Mouse (Mus musculus): Measurements from ENCODE around the gene Phc3. TPM values are rescaled to one million over a fixed set of nuclear protein-coding genes. Genes with fewer than 3 reads are reported as not detected.

The Phc3 gene
- polyA plus RNA-seq (2012; ENCODE audit: insufficient read depth, insufficient read length, low replicate concordance, missing spikeins), result 66.2 TPM in 1 of 2 replicates, not detected in the other

DNA sequence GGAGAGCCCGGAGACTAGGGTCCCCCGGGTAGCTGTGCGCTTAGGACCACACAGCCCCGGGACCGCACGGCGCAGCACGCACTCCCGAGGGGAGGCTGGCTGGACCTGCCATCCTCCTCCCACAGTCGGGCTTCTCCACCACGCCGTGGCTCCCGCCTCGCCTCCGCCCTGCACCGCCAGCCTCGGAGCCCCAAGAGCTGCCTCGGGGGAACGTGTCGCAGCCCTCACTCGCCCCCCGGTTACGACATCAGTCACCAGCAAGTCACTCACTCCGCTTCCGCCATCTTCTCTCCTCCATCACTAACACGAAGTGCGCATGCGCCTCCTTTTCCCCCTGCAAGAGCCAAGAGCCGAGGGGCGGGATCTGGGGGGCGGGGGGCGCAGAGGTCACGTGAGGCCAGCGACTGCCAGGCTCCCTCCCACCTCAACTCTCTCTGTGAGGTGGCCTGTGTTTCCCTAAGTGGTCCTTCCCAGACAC, at the start of gene Phc3:
Gene Phc3 (minus strand): TSS at position 312 of the 478 bp plus-strand sequence.
- WGBS, result under 1% methylated on average over 34 of the region's 34 CpGs
- Histone ChIP-seq H3K27ac (ENCODE audit: insufficient read depth, low read depth, low read length) (peak within 1 kb of the TSS; percentile 67), H3K4me1 (ENCODE audit: control insufficient read depth, insufficient read depth, low read length) (0 out of 2 replicates have a peak, but pooled peaks cover 2% of the 10 kb centered on the region), H3K4me3 (ENCODE audit: insufficient read depth, low read depth, low read length) (peak within 1 kb of the TSS; percentile 66)
- TF ChIP-seq CTCF (IDR thresholded peaks at IDR 0.05; ENCODE audit: insufficient read depth, low read depth, low read length), result no peak
- peak; percentile 62 for TF ChIP-seq POLR2A (IDR thresholded peaks at IDR 0.05; ENCODE audit: insufficient read depth, low read depth, low read length)

DNA sequence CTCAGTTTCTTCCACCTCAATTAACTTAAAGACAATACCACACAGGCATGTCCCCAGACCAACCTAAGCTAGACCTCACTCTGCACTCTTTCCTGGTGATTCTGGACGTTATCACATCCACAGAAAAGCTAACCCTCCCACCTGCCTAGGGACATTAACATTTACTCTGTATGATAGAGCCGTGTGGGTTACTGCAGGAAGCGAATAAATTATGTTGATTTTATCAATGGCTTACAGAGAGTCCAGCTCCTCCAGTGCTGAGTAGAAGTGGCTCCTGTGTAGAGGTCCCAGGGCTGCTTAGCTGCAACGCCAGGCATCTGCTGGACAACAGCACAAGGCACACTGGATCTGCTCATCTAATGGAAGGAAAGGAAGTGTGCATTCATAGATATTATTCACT, 48.4 kb upstream of the Phc3 start:
- H3K4me1 ChIP-seq (ENCODE audit: control insufficient read depth, insufficient read depth, low read length), result peaks cover 6% of the 10 kb centered on the region
- 85% methylated on average over 4 of the region's 4 CpGs for WGBS
- no peak for TF ChIP-seq CTCF (IDR thresholded peaks at IDR 0.05; ENCODE audit: insufficient read depth, low read depth, low read length)
- no peak for TF ChIP-seq POLR2A (IDR thresholded peaks at IDR 0.05; ENCODE audit: insufficient read depth, low read depth, low read length)
- H3K27ac ChIP-seq (ENCODE audit: insufficient read depth, low read depth, low read length), result no peak overlapping the region
- no peak overlapping the region for H3K4me3 ChIP-seq (ENCODE audit: insufficient read depth, low read depth, low read length)

DNA sequence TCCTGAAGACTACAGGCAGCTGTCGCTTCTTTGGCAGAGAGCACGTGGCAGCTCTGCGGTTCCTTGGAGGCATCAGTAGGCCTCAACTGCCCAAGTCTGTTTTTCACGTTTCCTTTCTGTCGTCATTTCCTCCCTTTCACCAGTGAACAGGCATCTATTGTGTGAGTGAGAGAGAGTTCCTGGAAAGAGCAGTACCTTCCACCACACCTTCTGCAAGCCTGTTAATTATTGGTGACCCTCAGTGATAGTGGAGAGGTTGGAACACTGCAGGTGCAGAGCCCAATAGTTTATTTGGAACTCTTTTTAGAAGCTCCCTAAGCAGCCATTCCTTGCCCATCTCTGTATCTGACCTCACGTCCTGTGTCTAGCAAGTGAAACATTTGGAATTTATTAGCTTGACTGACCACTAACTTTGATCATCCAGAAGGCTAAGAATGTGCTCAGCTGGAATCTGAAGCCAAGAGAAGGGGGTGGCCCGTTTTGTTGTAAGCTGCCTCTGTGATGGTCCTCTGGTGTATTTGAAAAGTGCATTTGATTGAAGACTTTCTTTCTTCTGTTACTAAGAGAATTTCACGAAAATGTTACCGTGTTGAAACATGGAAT, 47.5 kb upstream of the Phc3 start:
- H3K27ac ChIP-seq (ENCODE audit: insufficient read depth, low read depth, low read length), result no peak overlapping the region
- H3K4me3 ChIP-seq (ENCODE audit: insufficient read depth, low read depth, low read length), result no peak overlapping the region
- peaks cover 6% of the 10 kb centered on the region for H3K4me1 ChIP-seq (ENCODE audit: control insufficient read depth, insufficient read depth, low read length)
- TF ChIP-seq CTCF (IDR thresholded peaks at IDR 0.05; ENCODE audit: insufficient read depth, low read depth, low read length), result no peak
- TF ChIP-seq POLR2A (IDR thresholded peaks at IDR 0.05; ENCODE audit: insufficient read depth, low read depth, low read length), result no peak
- WGBS, result 68% methylated on average over 9 of the region's 9 CpGs

DNA sequence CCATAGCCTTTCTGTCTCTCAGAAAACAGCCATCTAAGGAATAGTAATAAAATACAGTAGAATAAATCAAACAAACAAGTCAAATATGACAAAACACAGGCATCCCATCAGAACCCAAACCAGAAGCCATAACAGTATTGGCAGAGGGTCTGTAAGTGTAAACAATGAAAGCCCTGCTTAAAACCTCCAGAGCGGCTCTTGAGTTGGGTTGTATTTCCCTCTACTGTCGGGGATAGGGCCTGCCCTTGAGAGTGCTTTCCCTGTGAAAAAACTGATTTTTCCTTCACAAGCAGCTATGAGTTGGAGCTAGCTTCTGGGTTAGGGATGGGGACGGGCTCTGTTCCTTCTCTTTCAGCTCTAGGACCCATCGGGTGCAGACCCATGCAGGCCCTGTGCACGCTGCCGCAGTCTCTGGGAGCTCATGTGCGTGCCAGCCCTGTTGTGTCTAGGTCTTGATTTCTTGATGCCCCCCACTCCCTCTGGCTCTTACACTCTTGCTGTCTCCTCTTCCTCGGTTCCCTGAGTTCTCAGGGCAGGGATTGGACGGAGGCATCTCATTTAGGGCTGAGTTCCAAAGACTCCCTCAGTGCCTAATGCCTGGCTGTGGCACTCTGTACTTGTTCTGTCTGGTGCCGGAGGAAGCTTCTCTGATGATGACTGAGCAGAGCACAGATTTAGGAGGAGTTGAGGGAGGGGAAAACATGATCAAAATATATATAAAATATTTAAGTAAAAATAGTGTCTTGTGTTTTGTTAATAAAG, 46.6 kb upstream of the Phc3 start:
- TF ChIP-seq CTCF (IDR thresholded peaks at IDR 0.05; ENCODE audit: insufficient read depth, low read depth, low read length) (no peak), POLR2A (IDR thresholded peaks at IDR 0.05; ENCODE audit: insufficient read depth, low read depth, low read length) (no peak)
- Histone ChIP-seq H3K4me1 (ENCODE audit: control insufficient read depth, insufficient read depth, low read length) (peaks cover 6% of the 10 kb centered on the region), H3K4me3 (ENCODE audit: insufficient read depth, low read depth, low read length) (no peak overlapping the region), H3K27ac (ENCODE audit: insufficient read depth, low read depth, low read length) (no peak overlapping the region)
- 82% methylated on average over 10 of the region's 10 CpGs for WGBS

DNA sequence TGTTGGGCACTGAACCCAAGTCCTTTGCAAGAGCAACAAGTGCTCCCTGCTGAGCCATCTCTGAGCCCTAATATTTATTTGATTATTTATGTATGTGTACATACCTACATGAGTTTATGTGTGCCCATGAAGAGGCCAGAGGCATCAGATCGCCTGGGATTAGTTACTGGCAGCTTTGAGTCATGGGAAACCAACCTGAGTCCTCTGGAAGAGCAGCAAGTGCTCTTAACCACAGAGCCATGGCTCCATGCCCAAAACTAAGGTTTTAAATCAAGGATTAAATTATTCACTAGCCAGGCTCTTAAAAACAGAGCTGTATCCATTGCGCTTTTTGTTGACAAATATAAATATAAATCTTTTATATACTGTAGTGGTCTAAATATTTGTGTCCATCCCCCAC, 45.2 kb upstream of the Phc3 start:
- peaks cover 6% of the 10 kb centered on the region for H3K4me1 ChIP-seq (ENCODE audit: control insufficient read depth, insufficient read depth, low read length)
- TF ChIP-seq POLR2A (IDR thresholded peaks at IDR 0.05; ENCODE audit: insufficient read depth, low read depth, low read length) (no peak), CTCF (IDR thresholded peaks at IDR 0.05; ENCODE audit: insufficient read depth, low read depth, low read length) (no peak)
- H3K4me3 ChIP-seq (ENCODE audit: insufficient read depth, low read depth, low read length), result no peak overlapping the region
- 94% methylated on average over 2 of the region's 2 CpGs for WGBS
- no peak overlapping the region for H3K27ac ChIP-seq (ENCODE audit: insufficient read depth, low read depth, low read length)

DNA sequence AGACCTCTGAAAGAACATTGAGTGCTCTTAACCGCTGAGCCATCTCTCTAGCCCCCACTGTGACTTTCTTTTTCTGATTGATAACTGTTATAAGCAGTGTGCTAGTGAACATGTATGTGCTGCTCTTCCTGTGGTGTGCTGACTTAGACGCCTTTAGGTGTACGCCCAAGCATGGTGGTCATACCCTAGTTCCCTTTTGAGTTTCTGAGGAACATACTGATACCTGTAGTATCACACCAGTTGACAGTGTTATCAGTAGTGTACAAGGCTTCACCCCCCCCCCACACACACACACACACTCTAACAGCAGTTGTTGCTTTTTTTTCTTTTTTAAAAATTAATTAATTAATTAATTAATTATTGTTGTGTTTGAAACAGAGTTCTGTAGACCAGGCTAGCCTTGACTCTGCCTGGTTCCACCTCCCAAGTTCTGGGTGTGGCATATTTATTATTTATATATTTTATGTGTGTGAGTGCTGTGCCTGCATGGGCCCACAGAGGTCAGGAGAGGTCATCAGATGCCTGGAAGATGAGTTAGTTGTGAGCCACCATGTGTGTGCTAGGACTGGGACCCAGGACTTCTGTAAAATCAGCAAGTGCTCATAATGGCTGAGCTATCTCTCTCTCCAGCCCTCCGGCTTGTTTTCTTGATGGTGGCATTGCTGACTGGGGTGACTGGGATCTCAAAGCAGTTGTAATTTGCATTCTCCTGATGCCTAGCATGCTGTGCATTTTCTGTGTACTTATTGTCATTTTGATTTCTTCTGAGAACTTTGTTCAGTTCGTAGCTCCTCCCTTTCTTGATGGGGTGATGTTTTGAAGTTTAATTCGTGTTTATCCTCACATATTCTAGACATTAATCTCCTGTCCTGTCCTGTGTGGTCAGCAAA, 35.4 kb upstream of the Phc3 start:
- Histone ChIP-seq H3K27ac (ENCODE audit: insufficient read depth, low read depth, low read length) (no peak overlapping the region), H3K4me3 (ENCODE audit: insufficient read depth, low read depth, low read length) (no peak overlapping the region), H3K4me1 (ENCODE audit: control insufficient read depth, insufficient read depth, low read length) (peaks cover 5% of the 10 kb centered on the region)
- WGBS, result 83% methylated on average over 6 of the region's 6 CpGs
- TF ChIP-seq POLR2A (IDR thresholded peaks at IDR 0.05; ENCODE audit: insufficient read depth, low read depth, low read length), result no peak
- no peak for TF ChIP-seq CTCF (IDR thresholded peaks at IDR 0.05; ENCODE audit: insufficient read depth, low read depth, low read length)

DNA sequence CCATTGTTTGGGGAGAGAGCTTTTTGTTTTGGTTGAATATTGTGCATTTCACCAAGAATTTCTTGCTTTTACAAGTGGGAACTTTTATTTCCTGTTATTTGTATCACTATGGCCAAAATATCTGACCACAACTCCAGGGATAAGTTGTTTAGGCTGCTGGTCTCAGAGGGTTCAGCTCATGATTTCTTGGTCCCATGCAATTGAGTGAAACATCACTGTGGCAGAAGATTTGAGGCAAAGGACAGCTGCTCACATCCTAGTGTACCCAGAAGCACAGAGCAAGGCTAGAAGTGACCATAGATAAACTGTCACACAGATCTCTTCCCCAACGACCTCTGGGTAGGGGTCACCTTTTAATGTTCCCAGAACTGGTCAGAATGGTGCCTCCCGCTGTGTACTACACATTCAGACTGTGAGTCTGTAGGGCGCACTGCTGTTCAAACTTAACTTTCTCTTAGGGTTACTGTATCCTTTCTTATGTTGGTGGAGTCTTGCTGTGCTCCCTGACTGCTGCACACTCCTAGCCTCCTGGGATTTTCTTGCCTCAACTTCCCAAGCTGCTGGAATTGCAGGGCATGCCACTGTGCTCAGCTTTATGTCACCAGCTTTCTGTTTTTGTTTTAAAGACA, 31.9 kb upstream of the Phc3 start:
- WGBS, result 75% methylated on average over 3 of the region's 3 CpGs
- H3K4me1 ChIP-seq (ENCODE audit: control insufficient read depth, insufficient read depth, low read length), result peaks cover 7% of the 10 kb centered on the region
- no peak overlapping the region for H3K4me3 ChIP-seq (ENCODE audit: insufficient read depth, low read depth, low read length)
- no peak for TF ChIP-seq POLR2A (IDR thresholded peaks at IDR 0.05; ENCODE audit: insufficient read depth, low read depth, low read length)
- TF ChIP-seq CTCF (IDR thresholded peaks at IDR 0.05; ENCODE audit: insufficient read depth, low read depth, low read length), result no peak
- H3K27ac ChIP-seq (ENCODE audit: insufficient read depth, low read depth, low read length), result no peak overlapping the region

DNA sequence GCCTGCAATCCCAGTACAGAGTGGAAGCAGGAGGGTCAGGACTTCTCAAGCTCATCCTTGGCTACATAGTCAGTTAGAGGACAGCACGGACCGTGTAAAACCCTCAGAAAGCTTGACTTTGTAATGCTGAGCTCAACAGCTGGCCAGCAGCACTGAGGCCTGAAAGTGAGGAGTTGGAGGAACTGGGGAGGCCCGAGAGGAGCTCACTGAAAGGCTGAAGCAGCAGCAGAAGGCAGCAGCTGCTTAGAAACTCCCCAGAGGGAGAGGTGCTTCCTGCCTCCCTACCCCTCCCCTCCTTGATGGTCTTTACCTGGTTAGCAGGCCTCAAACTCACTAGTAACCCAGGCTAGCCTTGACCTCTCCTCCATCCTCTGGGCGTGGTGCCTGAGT, 30.8 kb upstream of the Phc3 start:
- 70% methylated on average over 4 of the region's 4 CpGs for WGBS
- no peak overlapping the region for H3K27ac ChIP-seq (ENCODE audit: insufficient read depth, low read depth, low read length)

More for the DNA sequence above, 30.8 kb upstream of the Phc3 start:
- H3K4me3 ChIP-seq (ENCODE audit: insufficient read depth, low read depth, low read length), result no peak overlapping the region
- no peak for TF ChIP-seq POLR2A (IDR thresholded peaks at IDR 0.05; ENCODE audit: insufficient read depth, low read depth, low read length)
- TF ChIP-seq CTCF (IDR thresholded peaks at IDR 0.05; ENCODE audit: insufficient read depth, low read depth, low read length), result no peak
- H3K4me1 ChIP-seq (ENCODE audit: control insufficient read depth, insufficient read depth, low read length), result peaks cover 7% of the 10 kb centered on the region
